ENCODE assay signal across 10 mouse cellular contexts in the genomic region with DNA sequence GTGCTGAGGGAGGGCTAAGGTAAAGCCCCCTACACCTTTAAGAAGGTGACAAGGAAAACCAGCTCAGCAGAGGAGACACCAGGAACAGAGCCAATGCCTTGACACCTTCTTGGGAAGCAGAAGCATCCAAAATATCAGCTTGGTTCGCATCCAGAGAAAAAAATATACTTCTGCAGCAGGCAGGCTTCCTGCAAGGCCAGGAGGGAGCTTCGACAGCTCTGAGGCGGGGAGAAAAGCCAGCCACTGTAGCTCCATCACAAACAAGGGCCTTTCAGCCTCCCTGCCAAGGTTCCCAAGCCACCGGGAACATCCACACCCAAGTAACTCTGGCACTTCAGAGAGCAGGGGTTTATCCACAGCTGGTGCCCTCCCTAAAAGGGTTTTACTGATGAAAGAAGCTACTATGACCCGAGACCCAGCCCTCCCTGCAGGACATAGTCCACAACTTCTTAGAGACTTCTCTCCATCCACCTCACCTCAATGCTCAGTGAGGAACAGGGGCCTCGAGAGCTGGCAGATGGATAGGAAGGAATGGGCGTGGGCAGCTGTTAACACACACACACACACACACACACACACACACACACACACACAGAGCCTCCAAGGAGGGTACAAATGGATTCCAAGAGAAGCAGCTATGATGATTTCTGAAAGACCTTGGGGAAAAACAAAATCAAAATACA.
DNase-seq lines count a peak whose midpoint lies in the region.
"Had no signal": no experiment of that assay in that cellular context is flagged by ENCODE, and none has a peak within 500 bp of the region (broad histone marks: within the 10 kb centered on the region; RNA-seq: fewer than 3 reads in every experiment).

No protein-coding gene starts in this region.

- DNase-seq in heart, adult 18-20 months = peak; percentile 35 to 40
- DNase-seq in heart, embryonic 10.5 days (ENCODE audit: low spot score) = no peak
- DNase-seq in right cerebral cortex, adult 18-20 months = peak; percentile 54
- no peak for DNase-seq in right cerebral cortex, postnatal 4 days
- peak; percentile 31 to 33 for DNase-seq in left cerebral cortex, postnatal 36 days (ENCODE audit: low spot score in 2 of 2)
- DNase-seq in telencephalon, adult 2 months (ENCODE audit: low read depth, low spot score) = peak; percentile 64
- DNase-seq in T-cell, adult 2 months (ENCODE audit: low spot score) = no peak
- no peak for DNase-seq in kidney, adult 11 months
- DNase-seq: kidney, postnatal 14 days had no signal

- no peaks in the 10 kb centered on the region for H3K36me3 ChIP-seq in heart, embryonic 10.5 days
- H3K36me3 ChIP-seq: neural tube, embryonic 13.5 days had no signal

- intact Hi-C loops in left cerebral cortex, postnatal 36 days (cut with DNase I) = no loop called here

- peaks cover 6% of the 10 kb centered on the region for H3K4me1 ChIP-seq in heart, embryonic 10.5 days

- no peak overlapping the region for H3K27ac ChIP-seq in heart, embryonic 10.5 days
- H3K27ac ChIP-seq: neural tube, embryonic 13.5 days had no signal

- no peaks in the 10 kb centered on the region for H3K27me3 ChIP-seq in heart, embryonic 10.5 days (ENCODE audit: insufficient read depth, poor library complexity, severe bottlenecking)
- H3K27me3 ChIP-seq: neural tube, embryonic 13.5 days had no signal

- no peaks in the 10 kb centered on the region for H3K9me3 ChIP-seq in heart, embryonic 10.5 days
- H3K9me3 ChIP-seq: neural tube, embryonic 13.5 days had no signal

- 56% methylated on average over 7 of the region's 7 CpGs for WGBS in heart, embryonic 10.5 days

- H3K4me3 ChIP-seq in heart, embryonic 10.5 days = no peak overlapping the region
- H3K4me3 ChIP-seq: neural tube, embryonic 13.5 days had no signal

Comparison
In these comparisons a context has a peak if more than half of its experiments do, and no peak if none do; other contexts are left out.
1. DNase-seq: peak in heart, adult 18-20 months (2 of 2), right cerebral cortex, adult 18-20 months (single experiment), left cerebral cortex, postnatal 36 days (2 of 2) and telencephalon, adult 2 months (single experiment); none in heart, embryonic 10.5 days (single experiment), right cerebral cortex, postnatal 4 days (single experiment), T-cell, adult 2 months (single experiment) and kidney, adult 11 months (single experiment).